In the genomic region with DNA sequence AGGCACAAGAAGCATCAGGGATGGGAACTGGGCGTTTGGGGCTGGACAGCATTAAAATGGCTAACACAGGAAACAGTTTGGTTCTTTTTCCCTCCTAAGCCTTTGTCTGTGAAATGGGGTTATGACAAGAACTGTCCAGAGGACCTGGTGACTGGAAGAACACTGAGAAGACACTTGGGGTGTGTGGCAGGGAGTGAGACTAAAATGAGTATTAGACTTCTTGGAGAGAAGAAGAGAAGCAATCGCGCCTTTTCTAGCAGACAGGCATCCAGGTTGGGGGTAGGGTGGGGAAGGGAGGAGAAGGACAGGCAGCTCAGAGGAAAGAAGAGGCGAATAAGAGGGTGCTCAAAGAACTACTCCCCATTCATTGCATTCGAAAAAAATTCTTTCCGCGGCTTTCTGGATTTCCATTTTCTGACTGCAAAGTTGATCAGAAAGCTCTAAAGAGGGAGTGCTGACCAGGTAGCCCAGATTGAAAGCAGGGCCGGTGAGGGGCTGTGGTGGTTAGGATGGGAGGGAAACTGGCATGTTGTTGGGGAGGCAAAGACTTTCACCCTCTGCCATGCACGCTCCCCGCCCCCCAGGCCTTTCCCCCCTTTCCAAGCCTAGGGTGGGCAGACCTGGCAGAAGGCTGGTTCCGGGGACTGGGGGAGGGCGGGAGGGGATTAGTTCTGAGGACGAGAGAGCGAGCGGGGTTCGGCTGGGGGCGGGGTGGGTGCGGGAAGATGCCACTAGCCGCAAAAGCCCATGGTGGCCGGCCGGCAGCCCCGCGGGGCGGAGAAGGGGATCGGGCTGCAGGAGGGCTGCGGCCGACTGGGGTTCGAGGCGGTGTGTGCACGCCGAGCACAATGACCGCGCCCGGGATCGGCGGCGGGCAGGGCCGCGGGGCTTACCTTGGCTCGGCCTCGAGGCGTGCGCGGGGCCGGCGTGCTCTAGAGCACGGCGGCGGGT, we compare ENCODE assay signal across 1 mouse cellular context.
TF ChIP-seq lines count a peak whose summit lies in the region.

No protein-coding gene starts in this region.

TF ChIP-seq in MEL, 35 proteins besides CTCF, POLR2A, EP300 and RAD21 (continued from another document):
- no peak for TF ChIP-seq USF2 (IDR thresholded peaks at IDR 0.05; ENCODE audit: borderline replicate concordance in 1 of 2, insufficient read depth in 1 of 2, low read depth in 1 of 2, low read length in 2 of 2)
- no peak for TF ChIP-seq NRF1 (IDR thresholded peaks at IDR 0.05; ENCODE audit: insufficient read depth, low read depth, low read length, poor library complexity, severe bottlenecking)
- TF ChIP-seq NELFE (IDR thresholded peaks at IDR 0.05; ENCODE audit: low read depth, low read length) = no peak
- TF ChIP-seq ZMIZ1 (IDR thresholded peaks at IDR 0.05; ENCODE audit: low read depth, low read length) = no peak
- no peak for TF ChIP-seq TAL1 (IDR thresholded peaks at IDR 0.05; ENCODE audit: low read length)
- TF ChIP-seq CHD1 (IDR thresholded peaks at IDR 0.05; ENCODE audit: low read depth, low read length) = no peak
- no peak for TF ChIP-seq GATA1 (IDR thresholded peaks at IDR 0.05; ENCODE audit: low read depth, low read length)
